Mouse (Mus musculus) liver, embryonic 14.5 days (tissue): Measurements from ENCODE around the gene Iffo1.

Experiments
- CTCF ChIP-seq: IDR thresholded peaks from 2 replicates; pipeline ENCODE4 v1.5.1; 2016; ENCODE audit warnings: antibody characterized with exemption, low read depth, control low read depth
- EP300 ChIP-seq: IDR thresholded peaks from 2 replicates; pipeline ENCODE4 v1.6.1; 2016; ENCODE audit warnings: antibody characterized with exemption, low read depth

- no peak for TF ChIP-seq EP300
- TF ChIP-seq CTCF, result no peak
Measured at GRCm38 (mm10) chr6:125097951-125098350, 47.1 kb upstream of the Iffo1 start.
